ENCODE assay signal across 9 mouse cellular contexts in genomic region chr9:22157516-22158265, GRCm38 (mm10). TPM values are rescaled to one million over a fixed set of nuclear protein-coding genes. Genes with fewer than 3 reads are reported as not detected.
DNase-seq lines count a peak whose midpoint lies in the region; ATAC-seq and TF ChIP-seq lines count a peak whose summit lies in the region.
"Had no signal": no experiment of that assay in that cellular context is flagged by ENCODE, and none has a peak within 500 bp of the region (broad histone marks: within the 10 kb centered on the region; RNA-seq: fewer than 3 reads in every experiment).

No protein-coding gene starts in this region.

- WGBS in kidney, postnatal 0 days, result 74% methylated on average over 34 of the region's 34 CpGs
- 67% methylated on average over 34 of the region's 34 CpGs for WGBS in embryonic facial prominence, embryonic 13.5 days
- 61% methylated on average over 34 of the region's 34 CpGs for WGBS in limb, embryonic 12.5 days
- WGBS in small intestine, adult 2 months, result 79% methylated on average over 34 of the region's 34 CpGs

- H3K9me3 ChIP-seq in kidney, postnatal 0 days (replicated peaks; ENCODE audit: low read length), result no peaks in the 10 kb centered on the region
- H3K9me3 ChIP-seq in embryonic facial prominence, embryonic 13.5 days, result no peaks in the 10 kb centered on the region
- H3K9me3 ChIP-seq in limb, embryonic 12.5 days, result no peaks in the 10 kb centered on the region

- no peaks in the 10 kb centered on the region; the same call in 1 of the 2 replicates for H3K36me3 ChIP-seq in kidney, postnatal 0 days (ENCODE audit: insufficient read depth, low read length)
- H3K36me3 ChIP-seq in embryonic facial prominence, embryonic 13.5 days, result peaks cover 14% of the 10 kb centered on the region
- peaks cover 11% of the 10 kb centered on the region; the same call in 1 of the 2 replicates for H3K36me3 ChIP-seq in limb, embryonic 12.5 days
- H3K36me3 ChIP-seq in small intestine, adult 2 months (ENCODE audit: control insufficient read depth, insufficient read depth, low read length), result no peaks in the 10 kb centered on the region

- no peak for TF ChIP-seq POLR2A in small intestine, adult 2 months (IDR thresholded peaks at IDR 0.05; ENCODE audit: low read depth, low read length)

- peak overlapping the region; percentile 81 for H3K4me2 ChIP-seq in kidney, postnatal 0 days (ENCODE audit: low read length)
- H3K4me2 ChIP-seq in embryonic facial prominence, embryonic 13.5 days, result peak overlapping the region; percentile 68
- H3K4me2 ChIP-seq in limb, embryonic 12.5 days, result peak overlapping the region; percentile 72

- no peak overlapping the region for H3K27ac ChIP-seq in kidney, postnatal 0 days
- H3K27ac ChIP-seq in embryonic facial prominence, embryonic 13.5 days, result no peak overlapping the region
- H3K27ac ChIP-seq in limb, embryonic 12.5 days, result no peak overlapping the region
- no peak overlapping the region for H3K27ac ChIP-seq in small intestine, adult 2 months (ENCODE audit: insufficient read depth, low read depth, low read length)

- TF ChIP-seq CTCF in kidney, postnatal 0 days (IDR thresholded peaks at IDR 0.05; ENCODE audit: low read depth), result no peak
- no peak for TF ChIP-seq CTCF in small intestine, adult 2 months (IDR thresholded peaks at IDR 0.05; ENCODE audit: extremely low read depth, insufficient read length, insufficient replicate concordance, low read depth, low read length)

- H3K27me3 ChIP-seq in kidney, postnatal 0 days (ENCODE audit: insufficient read depth, low read length), result no peaks in the 10 kb centered on the region
- peaks cover 3% of the 10 kb centered on the region; the same call in 1 of the 2 replicates for H3K27me3 ChIP-seq in embryonic facial prominence, embryonic 13.5 days
- H3K27me3 ChIP-seq in limb, embryonic 12.5 days, result peaks cover 7% of the 10 kb centered on the region
- no peaks in the 10 kb centered on the region for H3K27me3 ChIP-seq in small intestine, adult 2 months (ENCODE audit: control insufficient read depth, insufficient read depth, low read length)

- peak overlapping the region; percentile 71 for H3K4me3 ChIP-seq in kidney, postnatal 0 days (replicated peaks; ENCODE audit: low read depth, low read length)
- H3K4me3 ChIP-seq in embryonic facial prominence, embryonic 13.5 days, result peak overlapping the region; percentile 68
- H3K4me3 ChIP-seq in limb, embryonic 12.5 days (replicated peaks), result peak overlapping the region; percentile 68
- 0 out of 2 replicates have a peak overlapping the region, but pooled peaks have one; percentile 9 for H3K4me3 ChIP-seq in small intestine, adult 2 months (ENCODE audit: low read depth, low read length)

- DNase-seq in kidney, postnatal 0 days (ENCODE audit: low spot score), result no peak
- no peak for DNase-seq in kidney, postnatal 25 days
- DNase-seq in adipocyte (ENCODE audit: low spot score), result peak; percentile 1
- DNase-seq in kidney, adult 9 months, result no peak

- ATAC-seq in kidney, postnatal 0 days (replicated peaks; ENCODE audit: low FRiP score, low read depth), result no peak
- ATAC-seq in embryonic facial prominence, embryonic 13.5 days (ENCODE audit: insufficient number of reproducible peaks, insufficient read depth, low FRiP score, low TSS enrichment, low read depth), result no peak
- ATAC-seq in limb, embryonic 12.5 days (ENCODE audit: insufficient number of reproducible peaks, insufficient read depth, low FRiP score, low TSS enrichment, low read depth), result no peak
- ATAC-seq in erythroid progenitor cell, adult 5-6 weeks (replicated peaks; ENCODE audit: low FRiP score, poor library complexity, severe bottlenecking), result no peak

- peaks cover 7% of the 10 kb centered on the region; the same call in 1 of the 2 replicates for H3K4me1 ChIP-seq in kidney, postnatal 0 days (replicated peaks; ENCODE audit: insufficient read depth, low read length)
- peaks cover 17% of the 10 kb centered on the region for H3K4me1 ChIP-seq in embryonic facial prominence, embryonic 13.5 days
- H3K4me1 ChIP-seq in limb, embryonic 12.5 days (replicated peaks), result peaks cover 13% of the 10 kb centered on the region
- peaks cover 18% of the 10 kb centered on the region for H3K4me1 ChIP-seq in small intestine, adult 2 months (ENCODE audit: control insufficient read depth, insufficient read depth, insufficient read length, low read length)

- H3K9ac ChIP-seq in kidney, postnatal 0 days (ENCODE audit: low read depth, low read length), result peak overlapping the region; percentile 88
- peak overlapping the region; percentile 93 for H3K9ac ChIP-seq in embryonic facial prominence, embryonic 13.5 days
- peak overlapping the region; percentile 84; the same call in 1 of the 2 replicates for H3K9ac ChIP-seq in limb, embryonic 12.5 days (replicated peaks)

RNA-seq across cellular contexts. Expression of gene Pigyl, which starts 1.0 kb away (rescaled TPM):
- polyA plus RNA-seq in kidney, postnatal 0 days (2015; fragmentation: Nextera tagmentation; extraction: Ambion mirVana), result 102 and 111 TPM in 2 replicates
- 71.9 and 75.9 TPM in 2 replicates for polyA plus RNA-seq in embryonic facial prominence, embryonic 13.5 days (2015; fragmentation: Nextera tagmentation; extraction: Ambion mirVana)
- polyA plus RNA-seq in limb, embryonic 12.5 days (2016; fragmentation: Nextera tagmentation; extraction: Ambion mirVana), result 64.7 and 66.7 TPM in 2 replicates
- 35.4 and 43.1 TPM in 2 replicates for polyA plus RNA-seq in small intestine, adult 2 months (2012; rRNA removed)
- 2.9 and 29.9 TPM in 2 replicates for total RNA-seq in erythroid progenitor cell, adult 5-6 weeks (2015; ENCODE audit: low replicate concordance)
- 6.8 and 29.6 TPM in 2 replicates for total RNA-seq in erythroid progenitor cell, adult 5-6 weeks (2017; ENCODE audit: low replicate concordance)

RNA-seq across cellular contexts. Expression of gene Acp5, which starts 22.2 kb away (rescaled TPM):
- polyA plus RNA-seq in kidney, postnatal 0 days (2015; fragmentation: Nextera tagmentation; extraction: Ambion mirVana), result 6.2 and 6.3 TPM in 2 replicates
- 9.2 and 10.7 TPM in 2 replicates for polyA plus RNA-seq in embryonic facial prominence, embryonic 13.5 days (2015; fragmentation: Nextera tagmentation; extraction: Ambion mirVana)
- polyA plus RNA-seq in limb, embryonic 12.5 days (2016; fragmentation: Nextera tagmentation; extraction: Ambion mirVana), result 7.7 and 9.9 TPM in 2 replicates
- polyA plus RNA-seq in small intestine, adult 2 months (2012; rRNA removed), result 128 and 203 TPM in 2 replicates
- 98.5 and 142 TPM in 2 replicates for total RNA-seq in erythroid progenitor cell, adult 5-6 weeks (2015; ENCODE audit: low replicate concordance)
- total RNA-seq in erythroid progenitor cell, adult 5-6 weeks (2017; ENCODE audit: low replicate concordance), result 95.8 and 125 TPM in 2 replicates

RNA-seq across cellular contexts. Expression of gene Zfp872, which starts 30.2 kb away (rescaled TPM):
- 0.11 and 0.18 TPM in 2 replicates for polyA plus RNA-seq in kidney, postnatal 0 days (2015; fragmentation: Nextera tagmentation; extraction: Ambion mirVana)
- polyA plus RNA-seq in embryonic facial prominence, embryonic 13.5 days (2015; fragmentation: Nextera tagmentation; extraction: Ambion mirVana), result 0.14 and 0.15 TPM in 2 replicates
- polyA plus RNA-seq in limb, embryonic 12.5 days (2016; fragmentation: Nextera tagmentation; extraction: Ambion mirVana), result 0.09 and 0.16 TPM in 2 replicates
- polyA plus RNA-seq in small intestine, adult 2 months (2012; rRNA removed), result not detected in 2 replicates
- not detected in 2 replicates for total RNA-seq in erythroid progenitor cell, adult 5-6 weeks (2015; ENCODE audit: low replicate concordance)
- not detected in 2 replicates for total RNA-seq in erythroid progenitor cell, adult 5-6 weeks (2017; ENCODE audit: low replicate concordance)
- total RNA-seq: left cerebral cortex, postnatal 36 days had no signal

RNA-seq across cellular contexts. Expression of gene Elof1, which starts 40.7 kb away (rescaled TPM):
- polyA plus RNA-seq in kidney, postnatal 0 days (2015; fragmentation: Nextera tagmentation; extraction: Ambion mirVana), result 160 and 172 TPM in 2 replicates
- 175 and 194 TPM in 2 replicates for polyA plus RNA-seq in embryonic facial prominence, embryonic 13.5 days (2015; fragmentation: Nextera tagmentation; extraction: Ambion mirVana)
- polyA plus RNA-seq in limb, embryonic 12.5 days (2016; fragmentation: Nextera tagmentation; extraction: Ambion mirVana), result 192 and 199 TPM in 2 replicates
- polyA plus RNA-seq in small intestine, adult 2 months (2012; rRNA removed), result 108 and 120 TPM in 2 replicates
- total RNA-seq in erythroid progenitor cell, adult 5-6 weeks (2015; ENCODE audit: low replicate concordance), result 70.8 and 101 TPM in 2 replicates
- 21.3 and 26.2 TPM in 2 replicates for total RNA-seq in erythroid progenitor cell, adult 5-6 weeks (2017; ENCODE audit: low replicate concordance)

RNA-seq across cellular contexts. Expression of gene Cnn1, which starts 58.7 kb away (rescaled TPM):
- 27.9 and 30.8 TPM in 2 replicates for polyA plus RNA-seq in kidney, postnatal 0 days (2015; fragmentation: Nextera tagmentation; extraction: Ambion mirVana)
- polyA plus RNA-seq in embryonic facial prominence, embryonic 13.5 days (2015; fragmentation: Nextera tagmentation; extraction: Ambion mirVana), result 0.76 and 3.6 TPM in 2 replicates
- polyA plus RNA-seq in limb, embryonic 12.5 days (2016; fragmentation: Nextera tagmentation; extraction: Ambion mirVana), result 1.4 and 1.5 TPM in 2 replicates
- 166 and 227 TPM in 2 replicates for polyA plus RNA-seq in small intestine, adult 2 months (2012; rRNA removed)
- not detected in 2 replicates for total RNA-seq in erythroid progenitor cell, adult 5-6 weeks (2015; ENCODE audit: low replicate concordance)
- not detected in 2 replicates for total RNA-seq in erythroid progenitor cell, adult 5-6 weeks (2017; ENCODE audit: low replicate concordance)

Comparison
In these comparisons a context has a peak if more than half of its experiments do, and no peak if none do; other contexts are left out.
1. H3K4me3 ChIP-seq: peak in every context shown above with its lines; median percentile 71 in kidney, postnatal 0 days; 68 in embryonic facial prominence, embryonic 13.5 days; 68 in limb, embryonic 12.5 days; 9 in small intestine, adult 2 months.
2. RNA of gene Acp5, which starts 22.2 kb away (polyA plus RNA-seq): 128 to 203 TPM in small intestine, adult 2 months; 7.7 to 9.9 TPM in limb, embryonic 12.5 days, 9.2 to 10.7 TPM in embryonic facial prominence, embryonic 13.5 days and 6.2 to 6.3 TPM in kidney, postnatal 0 days; every median in the first group is over 10 times any median in the second.
3. Peak in every context shown above with its lines, with median percentiles within 50 percentile points of each other: H3K4me2 ChIP-seq and H3K9ac ChIP-seq.